Mouse (Mus musculus) CH12.LX (cell line): ENCODE measurements at regions not wholly inside any gene's neighbourhood (a gene's known extent, or its start where the extent isn't known, plus 50 kb on each side); places are given as distances from the start of the nearest gene placed in this dataset.

Experiments
- CHD2 ChIP-seq: IDR thresholded peaks from 2 replicates; pipeline ENCODE4 v1.6.1; 2011; ENCODE audit warnings: low read length, improper control_type of control experiment
- E2F4 ChIP-seq: IDR thresholded peaks from 2 replicates; pipeline ENCODE4 v1.6.1; 2011; ENCODE audit warnings: low read depth, low read length, improper control_type of control experiment; ENCODE audit not compliant: insufficient replicate concordance
- EP300 ChIP-seq: IDR thresholded peaks from 2 replicates; pipeline ENCODE4 v1.6.1; 2011; ENCODE audit warnings: low read length, improper control_type of control experiment
- GABPA ChIP-seq: IDR thresholded peaks from 2 replicates; pipeline ENCODE4 v1.6.1; 2012; ENCODE audit warnings: low read depth, low read length, improper control_type of control experiment, inconsistent platforms; ENCODE audit not compliant: insufficient replicate concordance
- HCFC1 ChIP-seq: IDR thresholded peaks from 2 replicates; pipeline ENCODE4 v1.6.1; 2012; ENCODE audit warnings: low read depth, mild to moderate bottlenecking, inconsistent platforms, low read length, improper control_type of control experiment
- JUND ChIP-seq: conservative IDR thresholded peaks from 2 replicates; pipeline ENCODE4 v1.6.1; 2011; ENCODE audit warnings: low read depth, low read length, improper control_type of control experiment
- MEF2A ChIP-seq: IDR thresholded peaks from 2 replicates; pipeline ENCODE4 v1.6.1; 2014; ENCODE audit warnings: low read depth, mild to moderate bottlenecking, inconsistent platforms, low read length, improper control_type of control experiment, borderline replicate concordance
- MYC ChIP-seq: IDR thresholded peaks from 2 replicates; pipeline ENCODE4 v1.6.1; 2011; ENCODE audit warnings: low read depth, mild to moderate bottlenecking, improper control_type of control experiment, low read length
- NRF1 ChIP-seq: IDR thresholded peaks from 2 replicates; pipeline ENCODE4 v1.6.1; 2014; ENCODE audit warnings: low read depth, mild to moderate bottlenecking, inconsistent platforms, low read length, improper control_type of control experiment, moderate library complexity
- PAX5 ChIP-seq: IDR thresholded peaks from 2 replicates; pipeline ENCODE4 v1.6.1; 2012; ENCODE audit warnings: low read length, inconsistent platforms, mixed read lengths
- POLR2A ChIP-seq: IDR thresholded peaks from 2 replicates; pipeline ENCODE4 v1.6.1; 2011; ENCODE audit warnings: low read depth, mild to moderate bottlenecking, improper control_type of control experiment, low read length
- POLR2AphosphoS2 ChIP-seq: IDR thresholded peaks from 2 replicates; pipeline ENCODE4 v1.6.1; 2011; ENCODE audit warnings: low read depth, low read length, improper control_type of control experiment
- USF1 ChIP-seq: IDR thresholded peaks from 2 replicates; pipeline ENCODE4 v1.6.1; 2014; ENCODE audit warnings: low read depth, mild to moderate bottlenecking, inconsistent platforms, low read length, improper control_type of control experiment
- ZC3H11A ChIP-seq: IDR thresholded peaks from 2 replicates; pipeline ENCODE4 v1.6.1; 2012; ENCODE audit warnings: low read depth, mild to moderate bottlenecking, inconsistent platforms, low read length, improper control_type of control experiment

GRCm38 (mm10) chr10:96828581-96829246 lies 211.9 kb downstream of the Btg1 start:
- TF ChIP-seq POLR2A (no peak), GABPA (no peak), HCFC1 (no peak), MEF2A (peak; percentile 99), PAX5 (no peak), MYC (no peak), EP300 (peak; percentile 90), E2F4 (no peak), JUND (peak; percentile 97), NRF1 (no peak), CHD2 (peak; percentile 28; the same call in 1 of the 2 replicates), ZC3H11A (no peak), POLR2AphosphoS2 (no peak), USF1 (no peak)
